Mouse (Mus musculus) cortical plate, adult 2 months (tissue): Measurements from ENCODE around the gene Exoc4.

Experiments used
- CTCF ChIP-seq: fragments of 200-500 bp; IDR thresholded peaks from 2 replicates; pipeline ENCODE4 v1.5.1; 2011; ENCODE audit warnings: mild to moderate bottlenecking, control low read depth, low read length; ENCODE audit not compliant: insufficient read depth; ENCODE audit errors: extremely low read depth
- POLR2A ChIP-seq: fragments of 200-500 bp; IDR thresholded peaks from 2 replicates; pipeline ENCODE4 v1.6.1; 2011; ENCODE audit warnings: mild to moderate bottlenecking, low read length, control low read depth; ENCODE audit not compliant: insufficient read depth; ENCODE audit errors: extremely low read depth

DNA sequence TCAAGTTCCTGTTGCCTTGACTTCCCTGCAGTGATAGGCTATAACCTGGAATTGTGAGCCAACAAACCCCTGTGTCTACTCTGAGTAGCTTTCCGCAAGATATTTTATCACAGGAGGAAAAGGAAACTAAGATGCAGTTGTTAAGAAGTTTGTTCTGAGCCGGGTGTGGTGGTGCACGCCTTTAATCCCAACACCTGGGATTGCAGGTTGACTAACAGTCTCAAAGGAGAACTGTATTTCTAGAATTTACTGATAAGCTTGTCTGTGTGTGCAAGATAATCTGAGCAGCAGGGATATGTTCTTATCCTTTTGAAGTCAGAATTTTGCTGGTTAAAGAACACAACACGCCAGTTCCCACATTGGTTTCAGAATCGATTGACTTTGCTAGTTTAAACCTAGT is 651.1 kb downstream of the Exoc4 start:
- TF ChIP-seq POLR2A (no peak), CTCF (no peak)
